Mouse (Mus musculus) lung, postnatal 0 days (tissue): ENCODE results near the gene Crim1.

ENCODE experiments used
- CTCF ChIP-seq: IDR thresholded peaks from 2 replicates; pipeline ENCODE4 v1.5.1; 2016; ENCODE audit warnings: antibody characterized with exemption, mild to moderate bottlenecking
- EP300 ChIP-seq: IDR thresholded peaks from 2 replicates; pipeline ENCODE4 v1.6.1; 2016; ENCODE audit warnings: antibody characterized with exemption, mild to moderate bottlenecking, control low read depth

DNA sequence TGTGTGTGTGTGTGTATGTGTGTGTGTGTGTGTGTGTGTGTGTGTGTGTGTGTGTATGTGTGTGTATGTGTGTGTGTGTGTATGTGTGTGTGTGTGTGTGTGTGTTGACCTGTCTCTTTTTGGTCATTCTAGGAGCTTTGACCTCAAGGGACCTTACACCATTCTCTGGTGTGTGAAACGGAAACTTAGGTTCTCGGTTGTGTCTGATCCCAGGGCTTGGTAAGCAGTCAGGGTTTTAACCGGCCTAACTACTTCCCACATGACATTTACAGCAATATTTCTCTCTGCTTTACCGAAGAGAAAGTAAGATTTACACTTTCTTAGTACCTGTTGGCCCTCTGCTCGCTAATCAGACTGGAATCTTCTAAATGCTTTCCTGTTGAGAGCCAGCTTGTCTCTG, 48.1 kb downstream of the Crim1 start:
- no peak for TF ChIP-seq CTCF
- no peak for TF ChIP-seq EP300
